Mouse (Mus musculus) MEL (cell line): ENCODE data around the gene Ebf4. TPM values are rescaled to one million over a fixed set of nuclear protein-coding genes. Genes with fewer than 3 reads are reported as not detected.

Experiments
- DNase-seq: peaks from one replicate; pipeline ENCODE4 v3.0.0; 2011; ENCODE audit warnings: low read depth, low spot score
- H3K27ac ChIP-seq: 2 replicates; pipeline ENCODE4 v1.5.1; 2012; ENCODE audit warnings: low read depth, mild to moderate bottlenecking, control low read depth, low read length, moderate library complexity; ENCODE audit not compliant: control insufficient read depth
- H3K27me3 ChIP-seq, 2 experiments: fragments of 150-350 bp in 1 of 2; sonication (generic) in 1 of 2; 2 replicates each; pipeline ENCODE4 v1.6.1; 2012; ENCODE audit warnings: low read length in 2 of 2, mild to moderate bottlenecking in 2 of 2, improper control_type of control experiment in 1 of 2, moderate library complexity in 1 of 2; ENCODE audit not compliant: insufficient read depth in 2 of 2, control insufficient read depth in 1 of 2
- H3K36me3 ChIP-seq, 2 experiments: 2 replicates each; pipeline ENCODE4 v1.6.1; 2012 to 2014; ENCODE audit warnings: low read length in 2 of 2, improper control_type of control experiment in 1 of 2, inconsistent platforms in 1 of 2, mild to moderate bottlenecking in 1 of 2; ENCODE audit not compliant: insufficient read depth in 2 of 2, control insufficient read depth in 1 of 2
- H3K4me1 ChIP-seq, 2 experiments: fragments of 150-350 bp in 1 of 2; sonication (generic) in 1 of 2; 2 replicates each; pipeline ENCODE4 v1.6.1; 2012; ENCODE audit warnings: low read length in 2 of 2, improper control_type of control experiment in 1 of 2, mild to moderate bottlenecking in 1 of 2; ENCODE audit not compliant: insufficient read depth in 2 of 2, control insufficient read depth in 1 of 2
- H3K4me3 ChIP-seq, 2 experiments: fragments of 150-350 bp in 1 of 2; sonication (generic) in 1 of 2; 2 replicates each; pipeline ENCODE4 v1.5.1; 2012; ENCODE audit warnings: low read depth in 2 of 2, low read length in 2 of 2, mild to moderate bottlenecking in 2 of 2, moderate library complexity in 2 of 2, control low read depth in 1 of 2, improper control_type of control experiment in 1 of 2; ENCODE audit not compliant: control insufficient read depth in 1 of 2, insufficient read depth in 1 of 2
- H3K79me2 ChIP-seq: 2 replicates; pipeline ENCODE4 v1.6.1; 2012; ENCODE audit warnings: mild to moderate bottlenecking, low read length, moderate library complexity; ENCODE audit not compliant: control insufficient read depth, poor library complexity, insufficient read depth
- H3K9ac ChIP-seq: 2 replicates; pipeline ENCODE4 v1.6.1; 2012; ENCODE audit warnings: low read depth, mild to moderate bottlenecking, control low read depth, low read length, moderate library complexity; ENCODE audit not compliant: control insufficient read depth, poor library complexity, severe bottlenecking
- H3K9me3 ChIP-seq: fragments of 150-350 bp; sonication (generic); replicated peaks from 2 replicates; pipeline ENCODE4 v1.6.1; 2012; ENCODE audit warnings: mild to moderate bottlenecking, low read length, improper control_type of control experiment, moderate library complexity; ENCODE audit not compliant: insufficient read depth
- BHLHE40 ChIP-seq: IDR thresholded peaks from 2 replicates; pipeline ENCODE4 v1.6.1; 2012; ENCODE audit warnings: low read depth, mild to moderate bottlenecking, inconsistent platforms, low read length, improper control_type of control experiment, borderline replicate concordance
- CTCF ChIP-seq, 3 experiments: IDR thresholded peaks in 2 of 3; conservative IDR thresholded peaks in 1 of 3; 2 replicates each; pipeline ENCODE4 v1.5.1; 2011 to 2012; ENCODE audit warnings: low read length in 3 of 3, low read depth in 2 of 3, mild to moderate bottlenecking in 2 of 3, improper control_type of control experiment in 1 of 3, inconsistent platforms in 1 of 3, mixed read lengths in 1 of 3, moderate library complexity in 1 of 3; ENCODE audit not compliant: control insufficient read depth in 1 of 3, insufficient read depth in 1 of 3, poor library complexity in 1 of 3, severe bottlenecking in 1 of 3
- ELF1 ChIP-seq: IDR thresholded peaks from 2 replicates; pipeline ENCODE4 v1.6.1; 2014; ENCODE audit warnings: low read depth, mild to moderate bottlenecking, inconsistent platforms, low read length, improper control_type of control experiment, moderate library complexity
- ETS1 ChIP-seq: IDR thresholded peaks from 2 replicates; pipeline ENCODE4 v1.6.1; 2012; ENCODE audit warnings: low read depth, mild to moderate bottlenecking, inconsistent platforms, low read length, improper control_type of control experiment, moderate library complexity
- JUND ChIP-seq: IDR thresholded peaks from 2 replicates; pipeline ENCODE4 v1.6.1; 2011; ENCODE audit warnings: low read depth, mild to moderate bottlenecking, improper control_type of control experiment, low read length
- KAT2A ChIP-seq: conservative IDR thresholded peaks from 2 replicates; pipeline ENCODE4 v1.6.1; 2012; ENCODE audit warnings: low read depth, low read length, improper control_type of control experiment, inconsistent platforms
- MEF2A ChIP-seq: IDR thresholded peaks from 2 replicates; pipeline ENCODE4 v1.6.1; 2014; ENCODE audit warnings: low read depth, mild to moderate bottlenecking, inconsistent platforms, low read length, improper control_type of control experiment; ENCODE audit not compliant: poor library complexity, insufficient replicate concordance, severe bottlenecking; ENCODE audit errors: extremely low read depth
- MXI1 ChIP-seq: IDR thresholded peaks from 2 replicates; pipeline ENCODE4 v1.6.1; 2011; ENCODE audit warnings: mild to moderate bottlenecking, low read depth, low read length, improper control_type of control experiment
- NELFE ChIP-seq: IDR thresholded peaks from 2 replicates; pipeline ENCODE4 v1.6.1; 2011; ENCODE audit warnings: low read depth, low read length, improper control_type of control experiment
- NRF1 ChIP-seq: IDR thresholded peaks from 2 replicates; pipeline ENCODE4 v1.6.1; 2014; ENCODE audit warnings: low read depth, mild to moderate bottlenecking, inconsistent platforms, low read length, improper control_type of control experiment, moderate library complexity; ENCODE audit not compliant: poor library complexity, insufficient read depth, severe bottlenecking
- POLR2AphosphoS5 ChIP-seq: IDR thresholded peaks from 2 replicates; pipeline ENCODE4 v1.6.1; 2012; ENCODE audit warnings: low read depth, borderline replicate concordance, mild to moderate bottlenecking, inconsistent platforms, low read length, moderate library complexity, mixed read lengths
- RAD21 ChIP-seq: IDR thresholded peaks from 2 replicates; pipeline ENCODE4 v1.6.1; 2011; ENCODE audit warnings: mild to moderate bottlenecking, low read depth, low read length, improper control_type of control experiment
- RCOR1 ChIP-seq: IDR thresholded peaks from 2 replicates; pipeline ENCODE4 v1.6.1; 2012; ENCODE audit warnings: low read depth, mild to moderate bottlenecking, inconsistent platforms, low read length, improper control_type of control experiment
- SIN3A ChIP-seq: IDR thresholded peaks from 2 replicates; pipeline ENCODE4 v1.6.1; 2012; ENCODE audit warnings: low read length, improper control_type of control experiment, inconsistent platforms
- TBP ChIP-seq: IDR thresholded peaks from 2 replicates; pipeline ENCODE4 v1.8.0; 2011; ENCODE audit warnings: low read depth, low read length, improper control_type of control experiment
- TCF12 ChIP-seq: IDR thresholded peaks from 2 replicates; pipeline ENCODE4 v1.6.1; 2014; ENCODE audit warnings: low read depth, mild to moderate bottlenecking, inconsistent platforms, low read length, improper control_type of control experiment, moderate library complexity
- UBTF ChIP-seq: IDR thresholded peaks from 2 replicates; pipeline ENCODE4 v1.6.1; 2012; ENCODE audit warnings: low read depth, mild to moderate bottlenecking, inconsistent platforms, low read length, improper control_type of control experiment, moderate library complexity, borderline replicate concordance; ENCODE audit not compliant: insufficient read depth
- ZC3H11A ChIP-seq: IDR thresholded peaks from 2 replicates; pipeline ENCODE4 v1.6.1; 2012; ENCODE audit warnings: low read depth, mild to moderate bottlenecking, inconsistent platforms, low read length, improper control_type of control experiment
- ZKSCAN1 ChIP-seq: IDR thresholded peaks from 2 replicates; pipeline ENCODE4 v1.6.1; 2012; ENCODE audit warnings: low read depth, mild to moderate bottlenecking, inconsistent platforms, low read length, improper control_type of control experiment, moderate library complexity
- ZMIZ1 ChIP-seq: IDR thresholded peaks from 2 replicates; pipeline ENCODE4 v1.6.1; 2012; ENCODE audit warnings: low read depth, mild to moderate bottlenecking, inconsistent platforms, low read length, improper control_type of control experiment, moderate library complexity
- polyA plus RNA-seq, 2 experiments: library from polyadenylated mRNA; stranded (reverse) in 1 of 2; unstranded in 1 of 2; fragments of >175 nt in 1 of 2; fragments of >200 nt in 1 of 2; gene quantifications; 2 replicates each; pipeline versions ENCODE4 v1.2.1 to v1.2.4; 2012; ENCODE audit warnings: low replicate concordance in 2 of 2, low read depth in 1 of 2; ENCODE audit not compliant: insufficient read length in 2 of 2, insufficient read depth in 1 of 2, missing spikeins in 1 of 2
- total RNA-seq: library from RNA; depleted of rRNA; stranded (reverse); fragments of 300-350 nt; gene quantifications from 2 replicates; pipeline ENCODE4 v1.2.3, GENCODE M21; 2012

The Ebf4 gene
- total and polyA plus RNA-seq, 3 experiments = 0.12 to 0.72 TPM; not detected in 1

GRCm38 (mm10) chr2:130340464-130341219 lies 45.7 kb downstream of the Ebf4 start (continued):
- TF ChIP-seq ZKSCAN1 (no peak), MEF2A (no peak), CTCF (IDR thresholded peaks at IDR 0.05 in 2 of 3, conservative IDR thresholded peaks at IDR 0.05 in 1 of 3; ENCODE audit: control insufficient read depth in 1 of 3, insufficient read depth in 1 of 3, low read depth in 2 of 3, low read length in 3 of 3, poor library complexity in 1 of 3, severe bottlenecking in 1 of 3) (no peak), BHLHE40 (peak; percentile 67), TCF12 (peak; percentile 93), RCOR1 (peak; percentile 66; the same call in 1 of the 2 replicates), POLR2AphosphoS5 (no peak), KAT2A (no peak), TBP (peak; percentile 53; the same call in 1 of the 2 replicates), ZC3H11A (no peak), NELFE (peak; percentile 51; the same call in 1 of the 2 replicates)

DNA sequence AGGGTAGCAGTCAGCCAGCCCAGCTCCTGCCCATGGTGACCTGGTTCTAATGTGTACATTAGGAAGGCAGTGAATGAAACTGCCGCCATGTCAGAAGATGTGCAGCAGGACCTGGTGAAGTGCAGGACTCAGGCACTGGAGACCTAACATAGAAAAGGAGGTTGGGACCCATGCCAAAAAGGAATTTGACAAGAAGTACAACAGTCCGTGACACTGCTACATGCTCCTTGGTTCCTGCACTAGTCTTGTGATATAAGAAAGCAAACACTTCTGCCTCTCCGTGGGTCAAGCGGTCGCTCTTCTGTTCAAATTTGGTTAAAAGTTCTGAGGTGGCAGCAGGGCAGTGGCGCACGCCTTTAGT lies 46.2 kb downstream of the Ebf4 start:
- DNase-seq = peak; percentile 86
- Histone ChIP-seq H3K36me3 (peaks cover 0 to 28% of the 10 kb centered on the region in 2 experiments; a peak in 2 of 4 replicates), H3K27ac (peak overlapping the region; percentile 98), H3K9ac (peak overlapping the region; percentile 72), H3K4me1 (peaks cover 21 to 30% of the 10 kb centered on the region in 2 experiments), H3K27me3 (no peaks in the 10 kb centered on the region), H3K9me3 (no peaks in the 10 kb centered on the region), H3K79me2 (no peaks in the 10 kb centered on the region), H3K4me3 (peak overlapping the region; percentile 11 to 41)
- TF ChIP-seq SIN3A = no peak
- TF ChIP-seq NRF1 = no peak
- 0 out of 2 replicates have a peak, but pooled peaks have one; percentile 23 for TF ChIP-seq MXI1
- no peak for TF ChIP-seq POLR2AphosphoS5
- TF ChIP-seq KAT2A = no peak
- 0 out of 2 replicates have a peak, but pooled peaks have one; percentile 4 for TF ChIP-seq UBTF

DNA sequence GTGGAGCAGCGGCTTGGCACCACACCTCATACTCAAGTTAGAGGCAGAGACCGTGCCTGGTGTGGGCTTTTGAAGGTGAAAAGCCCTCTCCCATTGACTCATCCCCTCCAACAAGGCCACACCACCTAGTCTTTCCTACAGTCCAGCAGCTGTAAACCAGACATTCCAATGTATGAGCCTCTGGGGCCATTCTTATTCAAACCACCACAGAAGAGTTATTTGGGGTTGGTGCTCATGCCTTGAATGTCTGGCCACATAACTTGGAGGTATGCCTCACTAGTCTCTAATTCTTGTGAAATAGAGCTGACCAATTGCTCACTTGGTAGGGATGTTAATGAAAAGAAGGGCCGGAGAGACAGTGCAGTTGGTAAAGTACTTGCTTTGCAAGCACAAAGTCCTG lies 55.4 kb downstream of the Ebf4 start:
- H3K36me3 ChIP-seq = peaks cover 0 to 3% of the 10 kb centered on the region in 2 experiments; a peak in 2 of 4 replicates
- no peak for DNase-seq
- no peak overlapping the region for H3K4me3 ChIP-seq
- no peaks in the 10 kb centered on the region for H3K27me3 ChIP-seq
- TF ChIP-seq RAD21 = no peak
- no peak for TF ChIP-seq ZKSCAN1
- no peak for TF ChIP-seq ELF1
- TF ChIP-seq ZMIZ1 = no peak
- no peak for TF ChIP-seq JUND
- no peak for TF ChIP-seq ETS1
- no peak overlapping the region for H3K27ac ChIP-seq
- peaks cover 4 to 5% of the 10 kb centered on the region in 2 experiments for H3K4me1 ChIP-seq
- no peak overlapping the region for H3K9ac ChIP-seq
- no peaks in the 10 kb centered on the region for H3K79me2 ChIP-seq
- H3K9me3 ChIP-seq = no peaks in the 10 kb centered on the region
